Mouse (Mus musculus) neural tube, embryonic 15.5 days (tissue): ENCODE data around the gene Camta1. TPM values are rescaled to one million over a fixed set of nuclear protein-coding genes. Genes with fewer than 3 reads are reported as not detected.

Experiments
- ATAC-seq: fragments of 200-750 bp; cut with Nextera tagmentation; 2 replicates; pipeline ENCODE4 v1.8.0; 2017; ENCODE audit warnings: mild to moderate bottlenecking, moderate TSS enrichment, moderate library complexity; ENCODE audit not compliant: low FRiP score
- H3K27ac ChIP-seq: fragments of 300-500 bp; sonication (generic); replicated peaks from 2 replicates; pipeline ENCODE4 v1.5.1; 2015; ENCODE audit warnings: mild to moderate bottlenecking, inconsistent platforms
- H3K27me3 ChIP-seq: fragments of 300-500 bp; sonication (generic); replicated peaks from 2 replicates; pipeline ENCODE4 v1.6.1; 2015; ENCODE audit warnings: inconsistent platforms
- H3K36me3 ChIP-seq: fragments of 300-500 bp; sonication (generic); 2 replicates; pipeline ENCODE4 v1.6.1; 2015; ENCODE audit warnings: inconsistent platforms
- H3K4me1 ChIP-seq: fragments of 300-500 bp; sonication (generic); 2 replicates; pipeline ENCODE4 v1.6.1; 2015; ENCODE audit warnings: inconsistent platforms
- H3K4me2 ChIP-seq: fragments of 300-500 bp; sonication (generic); 2 replicates; pipeline ENCODE4 v1.6.1; 2015; ENCODE audit warnings: inconsistent platforms, mild to moderate bottlenecking, moderate library complexity
- H3K4me3 ChIP-seq: fragments of 300-500 bp; sonication (generic); replicated peaks from 2 replicates; pipeline ENCODE4 v1.5.1; 2015; ENCODE audit warnings: mild to moderate bottlenecking, inconsistent platforms
- H3K9ac ChIP-seq: fragments of 300-500 bp; sonication (generic); replicated peaks from 2 replicates; pipeline ENCODE4 v1.6.1; 2015; ENCODE audit warnings: mild to moderate bottlenecking, inconsistent platforms
- H3K9me3 ChIP-seq: fragments of 300-500 bp; sonication (generic); replicated peaks from 2 replicates; pipeline ENCODE4 v1.6.1; 2016; ENCODE audit warnings: inconsistent platforms
- WGBS: fragments of 180-500 bp; shearing (Covaris S2); methylation state at CpG from one replicate; pipeline ENCODE4 v1.1.7; 2015; ENCODE audit warnings: mixed read lengths; 5-methylcytosine and 5-hydroxymethylcytosine counted together
- polyA plus RNA-seq: library from polyadenylated mRNA; unstranded; fragments of >200 nt; fragmentation: Nextera tagmentation; extraction: Ambion mirVana; gene quantifications from 2 replicates; pipeline ENCODE4 v1.2.1, GENCODE M21; 2015

Camta1 gene
- polyA plus RNA-seq, 1 experiment from 2014 or later: 161 TPM

- H3K9ac ChIP-seq: no peak overlapping the region
- H3K36me3 ChIP-seq: no peaks in the 10 kb centered on the region
- WGBS: 70% methylated on average over 6 of the region's 6 CpGs
- H3K27ac ChIP-seq: 0 out of 2 replicates have a peak overlapping the region, but pooled peaks have one; percentile 23
- H3K9me3 ChIP-seq: no peaks in the 10 kb centered on the region
- ATAC-seq: no peak
- H3K27me3 ChIP-seq: no peaks in the 10 kb centered on the region
- H3K4me2 ChIP-seq: no peak overlapping the region
- no peak overlapping the region for H3K4me3 ChIP-seq
- peaks cover 22% of the 10 kb centered on the region for H3K4me1 ChIP-seq
These were observed 84.2 kb downstream of the Camta1 start for GRCm38 (mm10) chr4:151777451-151777850.

GRCm38 (mm10) chr4:151775441-151775840, 86.2 kb downstream of the Camta1 start:
- no peak overlapping the region for H3K9ac ChIP-seq
- no peak overlapping the region for H3K4me3 ChIP-seq
- no peaks in the 10 kb centered on the region for H3K27me3 ChIP-seq
- no peak overlapping the region for H3K4me2 ChIP-seq
- H3K27ac ChIP-seq: no peak overlapping the region
- 88% methylated on average over 7 of the region's 7 CpGs for WGBS
- H3K4me1 ChIP-seq: peaks cover 30% of the 10 kb centered on the region
- no peaks in the 10 kb centered on the region for H3K9me3 ChIP-seq
- ATAC-seq: no peak
- H3K36me3 ChIP-seq: no peaks in the 10 kb centered on the region

- WGBS: 87% methylated on average over 3 of the region's 3 CpGs
These were observed 88.0 kb downstream of the Camta1 start for GRCm38 (mm10) chr4:151773651-151774050.

GRCm38 (mm10) chr4:151773007-151773406, 88.7 kb downstream of the Camta1 start:
- Histone ChIP-seq H3K9ac (no peak overlapping the region), H3K4me1 (peaks cover 37% of the 10 kb centered on the region), H3K9me3 (no peaks in the 10 kb centered on the region), H3K36me3 (no peaks in the 10 kb centered on the region), H3K27ac (no peak overlapping the region), H3K4me3 (no peak overlapping the region), H3K4me2 (no peak overlapping the region), H3K27me3 (no peaks in the 10 kb centered on the region)
- WGBS: 95% methylated on average over 5 of the region's 5 CpGs
- no peak for ATAC-seq

More at GRCm38 (mm10) chr4:151773651-151774050, 88.0 kb downstream of the Camta1 start:
- Histone ChIP-seq H3K9ac (no peak overlapping the region), H3K36me3 (no peaks in the 10 kb centered on the region), H3K4me3 (no peak overlapping the region), H3K4me2 (no peak overlapping the region), H3K27ac (no peak overlapping the region), H3K27me3 (no peaks in the 10 kb centered on the region), H3K4me1 (peaks cover 37% of the 10 kb centered on the region), H3K9me3 (no peaks in the 10 kb centered on the region)
- no peak for ATAC-seq

- peak overlapping the region; percentile 62 for H3K27ac ChIP-seq
- H3K36me3 ChIP-seq: no peaks in the 10 kb centered on the region
- H3K4me1 ChIP-seq: peaks cover 48% of the 10 kb centered on the region
- H3K27me3 ChIP-seq: no peaks in the 10 kb centered on the region
- WGBS: 43% methylated on average over 5 of the region's 5 CpGs
- no peak for ATAC-seq
- H3K4me2 ChIP-seq: no peak overlapping the region
- no peak overlapping the region for H3K9ac ChIP-seq
- no peak overlapping the region for H3K4me3 ChIP-seq
- H3K9me3 ChIP-seq: no peaks in the 10 kb centered on the region
These were observed 91.0 kb downstream of the Camta1 start for GRCm38 (mm10) chr4:151770697-151771096.

- H3K27ac ChIP-seq: no peak overlapping the region
- WGBS: 70% methylated on average over 4 of the region's 4 CpGs
- H3K4me2 ChIP-seq: no peak overlapping the region
- no peak for ATAC-seq
- no peak overlapping the region for H3K9ac ChIP-seq
- no peaks in the 10 kb centered on the region for H3K9me3 ChIP-seq
- H3K36me3 ChIP-seq: no peaks in the 10 kb centered on the region
- H3K4me1 ChIP-seq: peaks cover 54% of the 10 kb centered on the region
- H3K27me3 ChIP-seq: no peaks in the 10 kb centered on the region
- no peak overlapping the region for H3K4me3 ChIP-seq
These were observed 93.9 kb downstream of the Camta1 start for GRCm38 (mm10) chr4:151767786-151768185.

GRCm38 (mm10) chr4:151767361-151767760, 94.3 kb downstream of the Camta1 start:
- WGBS: 75% methylated on average over 8 of the region's 8 CpGs

GRCm38 (mm10) chr4:151765376-151765775, 96.3 kb downstream of the Camta1 start:
- Histone ChIP-seq H3K27ac (peak overlapping the region; percentile 14; the same call in 1 of the 2 replicates), H3K9me3 (no peaks in the 10 kb centered on the region), H3K9ac (no peak overlapping the region), H3K27me3 (no peaks in the 10 kb centered on the region), H3K36me3 (no peaks in the 10 kb centered on the region), H3K4me1 (peaks cover 38% of the 10 kb centered on the region), H3K4me3 (no peak overlapping the region), H3K4me2 (no peak overlapping the region)
- peak; percentile 54 for ATAC-seq
- 48% methylated on average over 4 of the region's 4 CpGs for WGBS

More at GRCm38 (mm10) chr4:151767361-151767760, 94.3 kb downstream of the Camta1 start:
- H3K36me3 ChIP-seq: no peaks in the 10 kb centered on the region
- H3K9me3 ChIP-seq: no peaks in the 10 kb centered on the region
- H3K4me2 ChIP-seq: no peak overlapping the region
- no peak for ATAC-seq
- no peak overlapping the region for H3K27ac ChIP-seq
- H3K9ac ChIP-seq: no peak overlapping the region
- H3K4me1 ChIP-seq: peaks cover 54% of the 10 kb centered on the region
- no peak overlapping the region for H3K4me3 ChIP-seq
- H3K27me3 ChIP-seq: no peaks in the 10 kb centered on the region

- Histone ChIP-seq H3K4me1 (peaks cover 34% of the 10 kb centered on the region), H3K9me3 (no peaks in the 10 kb centered on the region), H3K36me3 (no peaks in the 10 kb centered on the region), H3K27ac (no peak overlapping the region), H3K4me2 (no peak overlapping the region), H3K4me3 (no peak overlapping the region), H3K27me3 (no peaks in the 10 kb centered on the region), H3K9ac (no peak overlapping the region)
- whole genome bisulfite sequencing: 46% methylated on average over 6 of the region's 6 CpGs
- ATAC-seq: no peak
These were observed 97.7 kb downstream of the Camta1 start for GRCm38 (mm10) chr4:151763928-151764327.

GRCm38 (mm10) chr4:151759095-151759494, 102.6 kb downstream of the Camta1 start:
- H3K27me3 ChIP-seq: no peaks in the 10 kb centered on the region

GRCm38 (mm10) chr4:151758337-151758736, 103.3 kb downstream of the Camta1 start:
- Histone ChIP-seq H3K27me3 (no peaks in the 10 kb centered on the region), H3K4me2 (no peak overlapping the region), H3K27ac (peak overlapping the region; percentile 39; the same call in 1 of the 2 replicates), H3K36me3 (no peaks in the 10 kb centered on the region), H3K4me1 (peaks cover 46% of the 10 kb centered on the region), H3K9me3 (no peaks in the 10 kb centered on the region), H3K4me3 (no peak overlapping the region), H3K9ac (no peak overlapping the region)
- WGBS: 85% methylated on average over 13 of the region's 13 CpGs
- no peak for ATAC-seq

More at GRCm38 (mm10) chr4:151759095-151759494, 102.6 kb downstream of the Camta1 start:
- WGBS: 75% methylated on average over 2 of the region's 2 CpGs
- no peak for ATAC-seq
- H3K9me3 ChIP-seq: no peaks in the 10 kb centered on the region
- no peak overlapping the region for H3K9ac ChIP-seq
- H3K4me1 ChIP-seq: peaks cover 38% of the 10 kb centered on the region
- no peak overlapping the region; the same call in 1 of the 2 replicates for H3K27ac ChIP-seq
- H3K36me3 ChIP-seq: no peaks in the 10 kb centered on the region
- no peak overlapping the region for H3K4me2 ChIP-seq
- no peak overlapping the region for H3K4me3 ChIP-seq

GRCm38 (mm10) chr4:151757261-151757660, 104.4 kb downstream of the Camta1 start:
- H3K9ac ChIP-seq: no peak overlapping the region
- H3K27me3 ChIP-seq: no peaks in the 10 kb centered on the region
- H3K4me3 ChIP-seq: no peak overlapping the region
- 96% methylated on average over 3 of the region's 3 CpGs for WGBS
- ATAC-seq: no peak
- H3K4me2 ChIP-seq: no peak overlapping the region
- H3K4me1 ChIP-seq: peaks cover 55% of the 10 kb centered on the region
- no peak overlapping the region for H3K27ac ChIP-seq
- H3K9me3 ChIP-seq: no peaks in the 10 kb centered on the region
- no peaks in the 10 kb centered on the region for H3K36me3 ChIP-seq
